Mouse (Mus musculus) liver, adult 2 months (tissue): ENCODE measurements at regions not wholly inside any gene's neighbourhood (a gene's known extent, or its start where the extent isn't known, plus 50 kb on each side); places are given as distances from the start of the nearest gene placed in this dataset.

ENCODE experiments used
- CTCF ChIP-seq: fragments of 200-500 bp; IDR thresholded peaks from 2 replicates; pipeline ENCODE4 v1.5.1; 2011; ENCODE audit warnings: low read depth, low read length, control low read depth
- POLR2A ChIP-seq: fragments of 200-500 bp; IDR thresholded peaks from 2 replicates; pipeline ENCODE4 v1.6.1; 2011; ENCODE audit warnings: low read length, control low read depth; ENCODE audit not compliant: insufficient read depth; ENCODE audit errors: extremely low read depth

GRCm38 (mm10) chr16:47859840-47860239, 423.7 kb upstream of the Dppa4 start:
- TF ChIP-seq CTCF (no peak), POLR2A (no peak)
